Mouse (Mus musculus) CH12.LX (cell line): ENCODE measurements around the gene Aida.

ENCODE experiments used
- CTCF ChIP-seq, 2 experiments: IDR thresholded peaks in 1 of 2; conservative IDR thresholded peaks in 1 of 2; 2 replicates each; pipeline ENCODE4 v1.5.1; 2011 to 2012; ENCODE audit warnings: low read depth in 2 of 2, low read length in 2 of 2, improper control_type of control experiment in 1 of 2, inconsistent platforms in 1 of 2, mild to moderate bottlenecking in 1 of 2, moderate library complexity in 1 of 2
- USF2 ChIP-seq: conservative IDR thresholded peaks from 2 replicates; pipeline ENCODE4 v1.6.1; 2011; ENCODE audit warnings: low read depth, low read length, improper control_type of control experiment

DNA sequence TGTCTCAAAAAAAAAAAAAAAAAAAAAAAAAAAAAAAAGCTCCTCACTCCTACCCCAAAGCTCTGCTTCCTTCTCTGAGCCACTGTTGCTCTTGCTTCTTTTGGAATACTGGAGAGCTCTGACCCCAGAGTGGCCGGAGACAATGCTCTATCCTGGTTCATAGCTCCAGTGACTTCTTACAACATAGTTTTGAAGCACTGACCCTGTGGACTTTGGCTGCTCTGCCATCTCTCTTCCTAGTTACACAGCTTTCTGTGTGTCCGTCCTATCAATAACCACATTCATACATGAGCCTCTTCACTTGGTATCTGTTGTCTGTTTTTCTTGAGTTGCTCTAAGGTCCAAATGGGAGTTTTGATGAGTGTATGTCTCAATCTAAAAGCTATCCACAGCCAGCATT is 15.7 kb downstream of the Aida start:
- no peak for TF ChIP-seq CTCF (conservative IDR thresholded peaks at IDR 0.05 in 1 of 2, IDR thresholded peaks at IDR 0.05 in 1 of 2; ENCODE audit: low read depth in 2 of 2, low read length in 2 of 2)
- no peak for TF ChIP-seq USF2
